Mouse (Mus musculus) kidney, embryonic 15.5 days (tissue): Measurements from ENCODE around the gene Stk19. TPM values are rescaled to one million over a fixed set of nuclear protein-coding genes. Genes with fewer than 3 reads are reported as not detected.

ENCODE experiments used
- ATAC-seq: fragments of 200-750 bp; cut with Nextera tagmentation; replicated peaks from 2 replicates; pipeline ENCODE4 v1.8.0; 2017; ENCODE audit warnings: moderate TSS enrichment; ENCODE audit not compliant: low FRiP score
- H3K27ac ChIP-seq: fragments of 300-500 bp; sonication (generic); 2 replicates; pipeline ENCODE4 v1.5.1; 2015; ENCODE audit warnings: mild to moderate bottlenecking, inconsistent platforms
- H3K27me3 ChIP-seq: fragments of 300-500 bp; sonication (generic); 2 replicates; pipeline ENCODE4 v1.6.1; 2015; ENCODE audit warnings: inconsistent platforms
- H3K36me3 ChIP-seq: fragments of 300-500 bp; sonication (generic); 2 replicates; pipeline ENCODE4 v1.6.1; 2015; ENCODE audit warnings: inconsistent platforms
- H3K4me1 ChIP-seq: fragments of 300-500 bp; sonication (generic); 2 replicates; pipeline ENCODE4 v1.6.1; 2015; ENCODE audit warnings: inconsistent platforms
- H3K4me2 ChIP-seq: fragments of 300-500 bp; sonication (generic); 2 replicates; pipeline ENCODE4 v1.6.1; 2015; ENCODE audit warnings: moderate library complexity, mild to moderate bottlenecking, inconsistent platforms
- H3K4me3 ChIP-seq: fragments of 300-500 bp; sonication (generic); replicated peaks from 2 replicates; pipeline ENCODE4 v1.5.1; 2015; ENCODE audit warnings: mild to moderate bottlenecking, inconsistent platforms
- H3K9ac ChIP-seq: fragments of 300-500 bp; sonication (generic); 2 replicates; pipeline ENCODE4 v1.6.1; 2015; ENCODE audit warnings: mild to moderate bottlenecking, inconsistent platforms
- H3K9me3 ChIP-seq: fragments of 300-500 bp; sonication (generic); replicated peaks from 2 replicates; pipeline ENCODE4 v1.6.1; 2016; ENCODE audit warnings: inconsistent platforms
- WGBS: fragments of 180-500 bp; shearing (Covaris S2); methylation state at CpG from one replicate; pipeline ENCODE4 v1.1.7; 2015; ENCODE audit warnings: mixed read lengths; 5-methylcytosine and 5-hydroxymethylcytosine counted together
- polyA plus RNA-seq: library from polyadenylated mRNA; unstranded; fragments of >200 nt; fragmentation: Nextera tagmentation; extraction: Ambion mirVana; gene quantifications from 2 replicates; pipeline ENCODE4 v1.2.1, GENCODE M21; 2015

The Stk19 gene
- polyA plus RNA-seq, 1 experiment from 2014 or later: 29.6 TPM

GRCm38 (mm10) chr17:34860514-34860913 is 23.8 kb upstream of the Stk19 start:
- no peaks in the 10 kb centered on the region for H3K27me3 ChIP-seq
- H3K27ac ChIP-seq: no peak overlapping the region
- peaks cover 16% of the 10 kb centered on the region for H3K36me3 ChIP-seq
- ATAC-seq: no peak
- H3K4me3 ChIP-seq: no peak overlapping the region
- no peak overlapping the region for H3K4me2 ChIP-seq
- no peaks in the 10 kb centered on the region for H3K9me3 ChIP-seq
- no peak overlapping the region for H3K9ac ChIP-seq
- WGBS: 79% methylated on average over 9 of the region's 9 CpGs
- H3K4me1 ChIP-seq: peaks cover 10% of the 10 kb centered on the region

- Histone ChIP-seq H3K36me3 (peaks cover 34% of the 10 kb centered on the region), H3K27me3 (no peaks in the 10 kb centered on the region), H3K4me3 (no peak overlapping the region), H3K9me3 (no peaks in the 10 kb centered on the region), H3K4me1 (peaks cover 10% of the 10 kb centered on the region), H3K9ac (no peak overlapping the region), H3K4me2 (no peak overlapping the region), H3K27ac (no peak overlapping the region)
- WGBS: 57% methylated on average over 4 of the region's 4 CpGs
- ATAC-seq: no peak
Observed at GRCm38 (mm10) chr17:34858670-34859069, 21.9 kb upstream of the Stk19 start.

GRCm38 (mm10) chr17:34855825-34856224 is 19.1 kb upstream of the Stk19 start:
- H3K4me1 ChIP-seq: peaks cover 13% of the 10 kb centered on the region
- no peak for ATAC-seq
- no peak overlapping the region for H3K9ac ChIP-seq
- no peak overlapping the region for H3K4me2 ChIP-seq
- no peak overlapping the region for H3K27ac ChIP-seq
- no peaks in the 10 kb centered on the region for H3K9me3 ChIP-seq
- H3K4me3 ChIP-seq: no peak overlapping the region
- 42% methylated on average over 3 of the region's 3 CpGs for WGBS
- H3K27me3 ChIP-seq: no peaks in the 10 kb centered on the region
- H3K36me3 ChIP-seq: peaks cover 56% of the 10 kb centered on the region

GRCm38 (mm10) chr17:34854761-34855160 is 18.0 kb upstream of the Stk19 start:
- ATAC-seq: no peak
- Histone ChIP-seq H3K4me3 (no peak overlapping the region), H3K36me3 (peaks cover 56% of the 10 kb centered on the region), H3K9me3 (no peaks in the 10 kb centered on the region), H3K4me2 (no peak overlapping the region), H3K27me3 (no peaks in the 10 kb centered on the region), H3K4me1 (peaks cover 17% of the 10 kb centered on the region), H3K9ac (no peak overlapping the region), H3K27ac (no peak overlapping the region)
- 80% methylated on average over 3 of the region's 3 CpGs for WGBS

- H3K27me3 ChIP-seq: no peaks in the 10 kb centered on the region
- ATAC-seq: no peak
- 73% methylated on average over 8 of the region's 8 CpGs for WGBS
- H3K9ac ChIP-seq: no peak overlapping the region
- H3K9me3 ChIP-seq: no peaks in the 10 kb centered on the region
- H3K4me2 ChIP-seq: no peak overlapping the region
- H3K27ac ChIP-seq: no peak overlapping the region
- H3K36me3 ChIP-seq: peaks cover 56% of the 10 kb centered on the region
- H3K4me1 ChIP-seq: peaks cover 25% of the 10 kb centered on the region
- H3K4me3 ChIP-seq: no peak overlapping the region
Observed at GRCm38 (mm10) chr17:34853511-34853910, 16.8 kb upstream of the Stk19 start.

GRCm38 (mm10) chr17:34850517-34851125 is 13.9 kb upstream of the Stk19 start:
- Histone ChIP-seq H3K36me3 (peaks cover 67% of the 10 kb centered on the region), H3K27me3 (no peaks in the 10 kb centered on the region), H3K4me1 (peaks cover 25% of the 10 kb centered on the region), H3K27ac (peak overlapping the region; percentile 69), H3K4me2 (peak overlapping the region; percentile 87), H3K9ac (peak overlapping the region; percentile 95), H3K9me3 (no peaks in the 10 kb centered on the region), H3K4me3 (peak overlapping the region; percentile 96)
- peak; percentile 59 for ATAC-seq
- 1% methylated on average over 25 of the region's 25 CpGs for WGBS

GRCm38 (mm10) chr17:34849722-34850516 is 13.2 kb upstream of the Stk19 start, which contains the start of the genes Skiv2l and Nelfe:
Skiv2l (minus strand) TSS chr17:34850210.
Nelfe (plus strand) TSS chr17:34850391.
- Histone ChIP-seq H3K4me2 (peak within 1 kb of the TSS; percentile 87), H3K4me1 (peaks cover 25% of the 10 kb centered on the region), H3K4me3 (peak within 1 kb of the TSS; percentile 96), H3K9ac (peak within 1 kb of the TSS; percentile 95), H3K36me3 (peaks cover 68% of the 10 kb centered on the region), H3K27ac (peak within 1 kb of the TSS; percentile 69), H3K9me3 (no peaks in the 10 kb centered on the region), H3K27me3 (no peaks in the 10 kb centered on the region)
- peak; percentile 96 for ATAC-seq
- under 1% methylated on average over 65 of the region's 65 CpGs for WGBS

- Histone ChIP-seq H3K27me3 (no peaks in the 10 kb centered on the region), H3K4me1 (peaks cover 25% of the 10 kb centered on the region), H3K9ac (no peak overlapping the region), H3K9me3 (no peaks in the 10 kb centered on the region), H3K27ac (no peak overlapping the region), H3K36me3 (peaks cover 68% of the 10 kb centered on the region), H3K4me2 (no peak overlapping the region), H3K4me3 (no peak overlapping the region)
- 91% methylated on average over 7 of the region's 7 CpGs for WGBS
- no peak for ATAC-seq
Observed at GRCm38 (mm10) chr17:34847615-34848014, 10.9 kb upstream of the Stk19 start.

GRCm38 (mm10) chr17:34847192-34847591 is 10.4 kb upstream of the Stk19 start:
- peaks cover 68% of the 10 kb centered on the region for H3K36me3 ChIP-seq
- no peak overlapping the region for H3K4me2 ChIP-seq
- no peak overlapping the region for H3K27ac ChIP-seq
- ATAC-seq: no peak
- H3K27me3 ChIP-seq: no peaks in the 10 kb centered on the region
- H3K4me3 ChIP-seq: no peak overlapping the region
- WGBS: 89% methylated on average over 6 of the region's 6 CpGs
- H3K9me3 ChIP-seq: no peaks in the 10 kb centered on the region
- H3K9ac ChIP-seq: no peak overlapping the region
- peaks cover 25% of the 10 kb centered on the region for H3K4me1 ChIP-seq

GRCm38 (mm10) chr17:34844884-34845283 is 8.1 kb upstream of the Stk19 start:
- Histone ChIP-seq H3K9ac (no peak overlapping the region), H3K4me2 (no peak overlapping the region), H3K4me3 (no peak overlapping the region), H3K27ac (no peak overlapping the region), H3K4me1 (peaks cover 8% of the 10 kb centered on the region), H3K27me3 (no peaks in the 10 kb centered on the region), H3K9me3 (no peaks in the 10 kb centered on the region), H3K36me3 (peaks cover 84% of the 10 kb centered on the region)
- 91% methylated on average over 13 of the region's 13 CpGs for WGBS
- ATAC-seq: no peak

GRCm38 (mm10) chr17:34840736-34841307 is 4.1 kb upstream of the Stk19 start:
- no peak overlapping the region for H3K4me2 ChIP-seq
- 86% methylated on average over 6 of the region's 6 CpGs for WGBS
- no peaks in the 10 kb centered on the region for H3K9me3 ChIP-seq
- H3K27me3 ChIP-seq: no peaks in the 10 kb centered on the region
- peaks cover 22% of the 10 kb centered on the region for H3K4me1 ChIP-seq
- ATAC-seq: no peak
- H3K4me3 ChIP-seq: no peak overlapping the region
- H3K27ac ChIP-seq: no peak overlapping the region
- peaks cover 74% of the 10 kb centered on the region for H3K36me3 ChIP-seq
- H3K9ac ChIP-seq: no peak overlapping the region

GRCm38 (mm10) chr17:34838785-34839184 is 2.0 kb upstream of the Stk19 start:
- Histone ChIP-seq H3K4me3 (peak overlapping the region; percentile 12; the same call in 1 of the 2 replicates), H3K27ac (no peak overlapping the region), H3K4me2 (0 out of 2 replicates have a peak overlapping the region, but pooled peaks have one; percentile 9), H3K27me3 (no peaks in the 10 kb centered on the region), H3K9me3 (no peaks in the 10 kb centered on the region), H3K9ac (no peak overlapping the region), H3K4me1 (peaks cover 25% of the 10 kb centered on the region), H3K36me3 (peaks cover 55% of the 10 kb centered on the region)
- ATAC-seq: no peak
- WGBS: 88% methylated on average over 7 of the region's 7 CpGs
